Mouse (Mus musculus) intestine, embryonic 16.5 days (tissue): Measurements from ENCODE around the gene Xylb. TPM values are rescaled to one million over a fixed set of nuclear protein-coding genes. Genes with fewer than 3 reads are reported as not detected.

Experiments used
- ATAC-seq: fragments of 200-750 bp; cut with Nextera tagmentation; 2 replicates; pipeline ENCODE4 v1.8.0; 2017; ENCODE audit warnings: moderate TSS enrichment, moderate library complexity
- H3K27ac ChIP-seq: fragments of 300-500 bp; sonication (generic); 2 replicates; pipeline ENCODE4 v1.5.1; 2014; ENCODE audit warnings: mild to moderate bottlenecking, low read length
- H3K27me3 ChIP-seq: fragments of 300-500 bp; sonication (generic); replicated peaks from 2 replicates; pipeline ENCODE4 v1.6.1; 2014; ENCODE audit warnings: low read length, control low read depth, mixed read lengths; ENCODE audit not compliant: control insufficient read depth, insufficient read depth
- H3K36me3 ChIP-seq: fragments of 300-500 bp; sonication (generic); 2 replicates; pipeline ENCODE4 v1.6.1; 2014; ENCODE audit warnings: low read length, control low read depth; ENCODE audit not compliant: control insufficient read depth, insufficient read depth
- H3K4me1 ChIP-seq: fragments of 300-500 bp; sonication (generic); 2 replicates; pipeline ENCODE4 v1.6.1; 2014; ENCODE audit warnings: low read length, control low read depth, mixed read lengths; ENCODE audit not compliant: control insufficient read depth, insufficient read depth
- H3K4me2 ChIP-seq: fragments of 300-500 bp; sonication (generic); 2 replicates; pipeline ENCODE4 v1.6.1; 2014; ENCODE audit warnings: low read depth, low read length, control low read depth
- H3K4me3 ChIP-seq: fragments of 300-500 bp; sonication (generic); 2 replicates; pipeline ENCODE4 v1.5.1; 2014; ENCODE audit warnings: mild to moderate bottlenecking, low read length
- H3K9ac ChIP-seq: fragments of 300-500 bp; sonication (generic); 2 replicates; pipeline ENCODE4 v1.6.1; 2014; ENCODE audit warnings: low read depth, low read length
- H3K9me3 ChIP-seq: fragments of 300-500 bp; sonication (generic); 2 replicates; pipeline ENCODE4 v1.6.1; 2016; ENCODE audit warnings: low read length, control low read depth; ENCODE audit not compliant: control insufficient read depth
- WGBS: fragments of 180-500 bp; shearing (Covaris S2); extraction: QIAGEN DNeasy Blood & Tissue Kit; methylation state at CpG from one replicate; pipeline ENCODE4 v1.1.7; 2014; 5-methylcytosine and 5-hydroxymethylcytosine counted together
- polyA plus RNA-seq: library from polyadenylated mRNA; unstranded; fragments of >200 nt; fragmentation: Nextera tagmentation; extraction: Ambion mirVana; gene quantifications from 2 replicates; pipeline ENCODE4 v1.2.1, GENCODE M21; 2015

Gene Xylb
- polyA plus RNA-seq, 1 experiment from 2014 or later, result 17.4 TPM

GRCm38 (mm10) chr9:119426483-119426882 lies 69.3 kb downstream of the Xylb start:
- Histone ChIP-seq H3K4me3 (no peak overlapping the region), H3K4me1 (peaks cover 33% of the 10 kb centered on the region), H3K4me2 (no peak overlapping the region), H3K9me3 (no peaks in the 10 kb centered on the region), H3K9ac (no peak overlapping the region), H3K27ac (peak overlapping the region; percentile 82), H3K36me3 (no peaks in the 10 kb centered on the region), H3K27me3 (no peaks in the 10 kb centered on the region)
- WGBS, result 46% methylated on average over 7 of the region's 7 CpGs
- ATAC-seq, result peak; percentile 51

GRCm38 (mm10) chr9:119430311-119430710 lies 73.1 kb downstream of the Xylb start:
- H3K9ac ChIP-seq, result no peak overlapping the region
- H3K4me2 ChIP-seq, result no peak overlapping the region
- no peaks in the 10 kb centered on the region for H3K27me3 ChIP-seq
- H3K4me1 ChIP-seq, result peaks cover 21% of the 10 kb centered on the region
- ATAC-seq, result peak; percentile 47
- WGBS, result 50% methylated on average over 7 of the region's 7 CpGs
- H3K36me3 ChIP-seq, result peaks cover 9% of the 10 kb centered on the region
- no peak overlapping the region for H3K27ac ChIP-seq
- H3K9me3 ChIP-seq, result no peaks in the 10 kb centered on the region
- no peak overlapping the region for H3K4me3 ChIP-seq

GRCm38 (mm10) chr9:119435855-119436254 lies 78.7 kb downstream of the Xylb start:
- WGBS, result 67% methylated on average over 2 of the region's 2 CpGs
- no peaks in the 10 kb centered on the region for H3K4me1 ChIP-seq
- no peak overlapping the region for H3K9ac ChIP-seq
- no peaks in the 10 kb centered on the region for H3K27me3 ChIP-seq
- no peak for ATAC-seq
- H3K36me3 ChIP-seq, result peaks cover 9% of the 10 kb centered on the region
- no peak overlapping the region for H3K4me3 ChIP-seq
- no peaks in the 10 kb centered on the region for H3K9me3 ChIP-seq
- no peak overlapping the region for H3K27ac ChIP-seq
- H3K4me2 ChIP-seq, result no peak overlapping the region

- Histone ChIP-seq H3K27me3 (no peaks in the 10 kb centered on the region), H3K27ac (no peak overlapping the region), H3K9me3 (no peaks in the 10 kb centered on the region), H3K4me3 (no peak overlapping the region), H3K4me1 (no peaks in the 10 kb centered on the region), H3K36me3 (0 out of 2 replicates have a peak, but pooled peaks cover 4% of the 10 kb centered on the region), H3K4me2 (no peak overlapping the region), H3K9ac (no peak overlapping the region)
- ATAC-seq, result no peak
- 90% methylated on average over 12 of the region's 12 CpGs for WGBS
Measured at GRCm38 (mm10) chr9:119438065-119438464, 80.9 kb downstream of the Xylb start.

- H3K27ac ChIP-seq, result no peak overlapping the region
- H3K9ac ChIP-seq, result no peak overlapping the region
- H3K4me2 ChIP-seq, result no peak overlapping the region
- H3K27me3 ChIP-seq, result no peaks in the 10 kb centered on the region
- no peak for ATAC-seq
- no peak overlapping the region for H3K4me3 ChIP-seq
- H3K9me3 ChIP-seq, result no peaks in the 10 kb centered on the region
- H3K4me1 ChIP-seq, result no peaks in the 10 kb centered on the region
- H3K36me3 ChIP-seq, result 0 out of 2 replicates have a peak, but pooled peaks cover 4% of the 10 kb centered on the region
- 89% methylated on average over 9 of the region's 9 CpGs for WGBS
Measured at GRCm38 (mm10) chr9:119438498-119439000, 81.4 kb downstream of the Xylb start.

Other genes starting within 250 kb of the Xylb start
- gene Acaa1b, start 200.3 kb upstream of the Xylb start, polyA plus RNA-seq, result 3.1 and 3.7 TPM in 2 replicates
- not detected in 2 replicates for gene Gm47289, start 198.2 kb upstream of the Xylb start, polyA plus RNA-seq
- gene Slc22a13, start 148.3 kb upstream of the Xylb start, polyA plus RNA-seq, result not detected in 2 replicates
- 9.1 and 9.5 TPM in 2 replicates for gene Oxsr1, start 35.0 kb upstream of the Xylb start, polyA plus RNA-seq
- gene Acaa1a, start 17.7 kb upstream of the Xylb start, polyA plus RNA-seq, result 114 and 116 TPM in 2 replicates
- gene Myd88, start 16.0 kb upstream of the Xylb start, polyA plus RNA-seq, result 35.0 and 36.3 TPM in 2 replicates
- 0.10 and 0.16 TPM in 2 replicates for gene Slc22a14, start 8.2 kb downstream of the Xylb start, polyA plus RNA-seq
- 6.3 and 8.4 TPM in 2 replicates for gene Acvr2b, start 44.7 kb downstream of the Xylb start, polyA plus RNA-seq
- gene Exog, start 87.6 kb downstream of the Xylb start, polyA plus RNA-seq, result 15.3 and 17.5 TPM in 2 replicates
- 0.26 and 0.29 TPM in 2 replicates for gene Scn5a, start 221.6 kb downstream of the Xylb start, polyA plus RNA-seq